Mouse (Mus musculus): ENCODE results near the gene Jarid2.

Gene Jarid2

GRCm38 (mm10) chr13:44729424-44729971, at the start of gene Jarid2:
TSS of gene Jarid2 (plus strand) at chr13:44729474.
- TF ChIP-seq GATA4 (IDR thresholded peaks at IDR 0.05; ENCODE audit: insufficient replicate concordance, low read length): no peak

GRCm38 (mm10) chr13:44681051-44681450, 48.2 kb upstream of the Jarid2 start:
- TF ChIP-seq GATA4 (IDR thresholded peaks at IDR 0.05; ENCODE audit: insufficient replicate concordance, low read length): no peak

- TF ChIP-seq GATA4 (IDR thresholded peaks at IDR 0.05; ENCODE audit: insufficient replicate concordance, low read length): no peak
These were observed 41.1 kb upstream of the Jarid2 start for GRCm38 (mm10) chr13:44688140-44688539.

- no peak for TF ChIP-seq GATA4 (IDR thresholded peaks at IDR 0.05; ENCODE audit: insufficient replicate concordance, low read length)
These were observed 31.6 kb upstream of the Jarid2 start for GRCm38 (mm10) chr13:44697628-44698027.

GRCm38 (mm10) chr13:44704036-44704801, 25.1 kb upstream of the Jarid2 start:
- TF ChIP-seq GATA4 (IDR thresholded peaks at IDR 0.05; ENCODE audit: insufficient replicate concordance, low read length): no peak

- TF ChIP-seq GATA4 (IDR thresholded peaks at IDR 0.05; ENCODE audit: insufficient replicate concordance, low read length): no peak
These were observed 24.1 kb upstream of the Jarid2 start for GRCm38 (mm10) chr13:44705031-44705742.

- TF ChIP-seq GATA4 (IDR thresholded peaks at IDR 0.05; ENCODE audit: insufficient replicate concordance, low read length): no peak
These were observed 23.6 kb upstream of the Jarid2 start for GRCm38 (mm10) chr13:44705743-44706044.

- no peak for TF ChIP-seq GATA4 (IDR thresholded peaks at IDR 0.05; ENCODE audit: insufficient replicate concordance, low read length)
These were observed 22.9 kb upstream of the Jarid2 start for GRCm38 (mm10) chr13:44706206-44706915.

- no peak for TF ChIP-seq GATA4 (IDR thresholded peaks at IDR 0.05; ENCODE audit: insufficient replicate concordance, low read length)
These were observed 22.1 kb upstream of the Jarid2 start for GRCm38 (mm10) chr13:44707176-44707575.

GRCm38 (mm10) chr13:44708336-44709017, 20.8 kb upstream of the Jarid2 start:
- no peak for TF ChIP-seq GATA4 (IDR thresholded peaks at IDR 0.05; ENCODE audit: insufficient replicate concordance, low read length)

- no peak for TF ChIP-seq GATA4 (IDR thresholded peaks at IDR 0.05; ENCODE audit: insufficient replicate concordance, low read length)
These were observed 19.4 kb upstream of the Jarid2 start for GRCm38 (mm10) chr13:44709747-44710480.

GRCm38 (mm10) chr13:44711062-44711461, 18.2 kb upstream of the Jarid2 start:
- TF ChIP-seq GATA4 (IDR thresholded peaks at IDR 0.05; ENCODE audit: insufficient replicate concordance, low read length): no peak

- no peak for TF ChIP-seq GATA4 (IDR thresholded peaks at IDR 0.05; ENCODE audit: insufficient replicate concordance, low read length)
These were observed 17.4 kb upstream of the Jarid2 start for GRCm38 (mm10) chr13:44711882-44712281.

GRCm38 (mm10) chr13:44715187-44715885, 13.9 kb upstream of the Jarid2 start:
- no peak for TF ChIP-seq GATA4 (IDR thresholded peaks at IDR 0.05; ENCODE audit: insufficient replicate concordance, low read length)

Data from liver, adult (tissue).